Mouse (Mus musculus) thymus, postnatal 4 days (tissue): ENCODE results near the gene Ears2.

Experiments
- DNase-seq: peaks from one replicate; pipeline ENCODE4 v3.0.0; 2021

Ears2 gene

GRCm38 (mm10) chr7:122066945-122067516 lies at the start of gene Ears2, which contains the start of gene Ubfd1:
Ears2 (minus strand) TSS chr7:122067263.
Ubfd1 (plus strand) TSS chr7:122067175.
- peak; percentile 92 for DNase-seq

GRCm38 (mm10) chr7:122108206-122108605 lies 41.1 kb upstream of the Ears2 start:
- no peak for DNase-seq

GRCm38 (mm10) chr7:122101747-122102244 lies 34.7 kb upstream of the Ears2 start, which contains the start of gene Ndufab1:
Ndufab1 (minus strand) TSS chr7:122101886.
- DNase-seq, result peak; percentile 91

DNA sequence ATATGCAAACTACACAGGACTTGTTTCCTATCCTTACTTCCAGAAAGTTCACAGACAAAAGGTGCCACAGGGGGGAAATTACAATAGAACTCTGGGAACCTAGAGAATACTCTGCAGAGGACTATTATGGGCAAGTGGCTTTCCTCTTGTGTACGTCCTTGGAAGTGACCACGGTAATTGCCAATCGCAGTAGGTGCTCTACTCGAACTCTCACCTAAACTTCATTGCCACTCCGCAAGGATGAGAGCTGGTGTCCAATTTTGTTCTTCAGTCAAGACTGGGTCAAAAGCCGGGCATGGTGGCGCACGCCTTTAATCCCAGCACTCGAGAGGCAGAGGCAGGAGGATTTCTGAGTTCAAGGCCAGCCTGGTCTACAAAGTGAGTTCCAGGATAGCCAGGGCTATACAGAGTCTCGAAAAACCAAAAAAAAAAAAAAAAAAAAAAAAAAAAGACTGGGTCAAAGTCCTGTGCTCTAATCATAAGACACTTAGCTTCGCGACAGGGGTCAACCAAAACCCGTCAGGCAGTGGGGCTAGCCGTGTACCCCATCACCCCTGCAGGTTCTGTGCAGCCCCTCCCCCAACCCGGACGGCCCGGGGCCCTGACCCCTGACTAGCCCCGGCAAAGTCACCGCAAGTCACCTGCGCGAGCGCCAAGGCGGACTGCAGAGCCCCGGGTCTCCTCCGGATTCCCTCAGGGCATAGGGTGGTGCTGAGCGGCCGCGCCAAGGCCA lies 34.1 kb upstream of the Ears2 start:
- peak; percentile 13 for DNase-seq

GRCm38 (mm10) chr7:122099222-122099621 lies 32.2 kb upstream of the Ears2 start:
- peak; percentile 56 for DNase-seq

GRCm38 (mm10) chr7:122098009-122098408 lies 30.9 kb upstream of the Ears2 start:
- no peak for DNase-seq

DNA sequence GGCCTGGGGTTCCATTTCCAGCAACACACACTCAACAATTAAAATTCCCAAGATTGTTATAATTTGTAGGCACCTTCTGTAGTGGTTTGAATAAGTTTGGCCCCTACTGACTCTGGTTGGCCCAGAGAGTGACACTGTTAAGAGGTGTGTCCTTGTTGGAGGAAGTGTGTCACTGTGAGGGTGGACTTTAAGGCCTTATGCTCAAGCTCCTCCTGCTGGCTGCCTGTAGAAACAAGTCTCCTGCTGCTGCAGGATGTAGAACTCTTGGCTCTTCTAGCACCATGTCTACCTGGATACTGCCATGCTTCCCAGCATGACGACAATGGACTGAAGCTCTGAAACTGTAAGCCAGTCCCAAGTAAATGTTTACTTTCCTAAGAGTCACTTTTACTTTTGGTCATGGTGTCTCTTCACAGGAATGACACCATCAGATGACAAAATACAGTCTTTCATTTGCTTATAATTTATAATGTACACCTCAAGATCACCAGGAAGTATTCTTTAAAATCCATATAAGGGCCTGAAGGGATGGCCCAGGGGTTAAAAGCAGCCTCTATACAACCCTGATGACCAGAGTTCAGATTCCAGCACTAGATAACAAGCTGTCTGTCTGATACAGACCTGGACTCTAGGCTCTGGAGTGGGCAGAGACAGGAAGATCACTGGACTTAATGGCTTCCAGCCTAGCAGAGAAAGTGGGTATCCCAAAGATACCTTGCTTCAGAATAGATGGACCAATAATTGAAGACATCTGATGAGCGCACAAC lies 27.7 kb upstream of the Ears2 start:
- DNase-seq, result no peak

GRCm38 (mm10) chr7:122087195-122087982 lies 20.3 kb upstream of the Ears2 start:
- DNase-seq, result no peak

GRCm38 (mm10) chr7:122081071-122081470 lies 14.0 kb upstream of the Ears2 start:
- no peak for DNase-seq

GRCm38 (mm10) chr7:122079798-122080554 lies 12.9 kb upstream of the Ears2 start:
- no peak for DNase-seq

DNA sequence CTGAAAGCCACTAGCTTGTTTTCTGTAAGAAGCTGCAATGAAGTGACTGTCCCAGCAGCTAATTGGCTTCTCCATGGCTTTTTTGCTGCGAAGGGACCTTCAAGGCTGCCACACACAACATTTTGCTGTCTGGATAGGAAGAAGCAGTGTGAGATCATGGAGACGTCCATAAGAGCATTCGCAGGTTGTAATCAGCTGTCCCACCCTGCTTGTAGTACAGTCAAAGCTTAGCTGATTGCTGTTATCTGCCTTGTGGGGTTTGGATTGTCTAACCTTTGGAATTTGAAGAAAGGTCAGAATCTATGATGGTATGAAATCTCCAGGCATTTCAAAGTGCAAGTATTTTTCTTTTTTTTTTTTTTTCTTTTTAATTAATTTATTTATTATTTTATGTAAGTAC lies 7.3 kb upstream of the Ears2 start:
- no peak for DNase-seq

DNA sequence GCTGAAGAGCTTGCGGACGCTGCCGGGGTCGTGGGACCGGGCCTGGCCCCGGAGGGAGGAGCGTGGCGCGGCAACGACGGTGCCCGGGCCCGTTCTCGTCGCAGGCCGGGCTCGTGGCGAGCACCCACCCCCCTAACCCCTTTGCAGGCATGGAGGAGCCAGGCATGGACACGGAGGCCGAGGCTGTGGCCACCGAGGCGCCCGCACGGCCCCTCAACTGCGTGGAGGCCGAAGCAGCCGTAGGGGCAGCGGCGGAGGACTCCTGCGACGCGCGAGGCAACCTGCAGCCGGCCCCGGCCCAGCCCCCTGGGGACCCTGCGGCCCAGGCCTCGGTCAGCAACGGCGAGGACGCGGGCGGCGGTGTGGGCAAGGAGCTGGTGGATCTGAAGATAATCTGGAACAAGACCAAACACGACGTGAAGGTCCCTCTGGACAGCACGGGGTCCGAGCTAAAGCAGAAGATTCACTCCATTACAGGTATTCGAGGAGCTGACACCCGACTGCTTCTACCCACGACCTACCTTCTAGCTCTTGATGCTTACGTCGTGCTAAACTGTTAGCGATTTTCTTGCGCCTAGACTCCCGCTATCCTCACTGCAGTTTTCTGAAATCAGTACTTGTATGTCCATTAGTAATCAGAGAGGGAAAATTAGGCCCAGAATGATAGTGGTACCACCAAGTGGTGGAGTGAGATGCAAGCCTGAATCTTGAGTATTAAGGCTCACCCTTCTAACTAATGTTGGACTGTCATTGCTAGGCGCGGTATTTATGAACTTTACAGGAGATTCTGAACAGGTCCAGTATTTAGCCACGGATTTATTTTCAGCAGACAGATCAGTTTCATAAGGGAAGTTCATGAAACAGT lies 686 bp upstream of the Ears2 start:
- DNase-seq, result peak; percentile 57

DNA sequence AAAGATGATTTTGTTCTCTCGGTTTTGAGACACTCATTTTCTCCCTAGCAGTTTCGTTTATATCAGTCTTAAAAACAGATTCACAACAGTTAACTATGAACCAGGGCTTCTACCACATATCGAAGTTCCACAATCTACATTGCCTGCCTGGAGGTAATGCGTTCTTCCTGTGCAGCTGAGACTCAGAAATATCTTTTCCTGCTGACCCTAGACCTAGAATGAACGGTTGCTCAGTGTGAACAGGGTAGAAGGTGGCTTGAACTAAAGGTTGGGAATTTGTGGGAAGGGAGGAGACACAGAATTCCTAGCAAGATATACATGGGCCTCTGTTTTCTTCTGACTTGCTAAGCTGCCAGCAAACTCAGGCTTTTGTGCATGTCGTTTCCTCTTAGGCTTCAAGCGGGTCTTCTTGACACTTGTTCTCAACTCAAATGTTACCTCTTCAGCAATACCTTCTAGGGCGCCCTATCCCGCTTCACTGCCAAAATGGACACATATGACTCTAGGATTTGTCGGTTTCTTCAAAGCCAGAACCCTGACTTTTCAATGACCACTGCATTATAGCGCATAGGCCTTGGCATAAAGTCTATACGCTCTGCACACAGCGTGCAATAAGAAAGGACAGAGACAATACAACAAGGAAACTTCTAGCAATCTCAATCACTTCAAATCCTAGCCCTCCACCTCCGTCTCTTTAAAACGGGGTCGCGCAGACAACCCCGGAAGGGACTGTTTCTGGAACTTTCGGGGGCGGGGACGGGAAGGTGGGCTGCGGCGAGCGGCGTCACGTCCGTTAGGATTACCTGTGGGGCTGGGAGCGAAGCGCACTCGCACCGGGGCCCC lies 740 bp downstream of the Ears2 start:
- DNase-seq, result no peak

- DNase-seq, result no peak
Measured at GRCm38 (mm10) chr7:122065656-122066055, 1.4 kb downstream of the Ears2 start.

DNA sequence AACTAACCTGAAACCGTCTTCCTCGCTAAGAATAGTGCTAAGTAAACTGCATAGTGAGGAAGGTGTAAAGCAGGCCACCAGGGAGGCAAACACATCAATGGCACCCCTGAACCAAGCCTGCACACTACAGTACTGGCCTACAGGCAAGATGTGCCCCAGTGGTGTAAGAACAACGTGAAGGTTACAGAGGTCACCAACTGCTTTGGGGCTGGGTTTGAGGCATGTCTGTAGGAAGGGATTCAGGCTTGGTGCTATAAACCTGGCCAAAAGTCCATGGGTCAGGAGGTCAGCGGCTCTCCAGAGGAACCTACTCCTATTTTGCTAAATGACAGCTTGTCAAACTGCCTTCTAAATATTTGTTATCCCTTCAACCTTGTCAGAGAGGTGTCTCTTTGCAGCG lies 10.4 kb downstream of the Ears2 start:
- no peak for DNase-seq

DNA sequence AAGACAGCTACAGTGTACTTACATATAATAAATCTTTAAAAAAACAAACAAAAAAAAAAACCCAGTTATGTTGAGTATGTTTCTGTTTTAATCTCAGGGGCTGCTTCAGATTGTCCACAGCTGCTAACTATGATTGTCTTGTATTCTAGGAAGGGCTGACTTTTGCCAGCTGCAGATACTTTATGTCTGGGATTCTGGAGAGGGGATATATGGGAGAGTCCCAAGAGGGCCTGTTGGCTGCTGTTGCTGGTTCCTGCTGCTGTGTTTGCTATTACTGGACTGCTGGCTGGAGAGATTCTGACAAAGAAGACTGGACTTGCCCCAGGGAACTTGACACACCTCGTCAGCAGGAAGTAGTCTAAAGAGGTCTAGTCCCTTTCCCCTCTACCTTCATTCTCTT lies 16.2 kb downstream of the Ears2 start:
- DNase-seq, result no peak

DNA sequence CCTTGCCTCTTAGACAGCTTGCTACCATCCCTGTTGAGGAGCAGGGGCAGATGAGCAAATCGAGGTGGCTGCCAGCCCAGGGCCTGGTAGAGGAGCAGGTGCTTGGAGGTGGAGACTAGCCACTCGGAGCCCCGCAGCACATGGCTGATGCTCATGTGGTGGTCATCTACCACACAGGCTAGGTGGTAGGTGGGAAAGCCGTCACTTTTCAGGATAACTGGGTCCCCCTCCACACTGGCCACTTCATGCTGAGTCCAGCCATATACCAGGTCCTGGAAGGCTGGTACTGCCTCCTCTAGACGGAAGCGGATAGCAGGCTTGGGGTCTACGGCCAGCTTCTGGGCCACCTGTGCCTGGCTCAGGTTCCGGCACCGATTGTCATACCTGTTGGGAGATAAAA lies 18.9 kb downstream of the Ears2 start:
- no peak for DNase-seq

DNA sequence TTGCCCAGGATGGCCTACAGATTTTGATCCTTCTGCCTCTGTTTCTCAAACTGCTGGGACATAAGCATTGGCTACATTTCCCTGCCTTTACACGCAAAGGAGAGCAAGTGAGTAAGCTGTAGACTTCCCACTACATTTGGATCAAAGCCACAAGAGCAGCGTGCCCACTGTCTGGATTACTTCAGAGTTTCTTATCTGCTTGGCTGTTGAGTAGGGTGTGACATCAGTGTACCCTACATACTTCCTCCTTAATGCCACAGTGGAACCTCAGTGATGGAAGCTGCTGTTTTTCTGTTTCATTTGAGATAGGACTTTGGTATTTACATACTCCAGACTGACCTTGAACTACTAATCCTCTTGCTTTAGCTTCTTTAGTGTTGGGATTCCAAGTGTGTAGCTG lies 20.2 kb downstream of the Ears2 start:
- no peak for DNase-seq

DNA sequence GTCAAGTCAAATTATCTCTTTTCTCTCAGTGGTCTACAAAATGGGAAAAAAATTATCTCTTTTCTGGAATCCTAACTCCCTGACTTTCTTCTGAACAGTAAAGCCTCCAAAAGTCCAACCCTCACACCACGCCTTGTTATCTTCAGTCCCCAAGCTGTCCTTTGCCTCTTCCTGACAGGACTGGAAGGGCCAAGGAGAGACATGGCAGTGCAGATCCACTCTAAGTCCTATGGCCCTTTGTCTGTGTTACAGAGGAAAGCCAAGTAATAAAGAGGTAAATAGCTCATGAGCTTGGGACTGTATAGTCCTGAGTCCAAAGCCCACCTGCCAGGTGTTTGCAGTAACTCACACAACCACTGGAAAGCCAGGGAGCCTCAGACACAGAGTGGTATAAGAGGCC lies 21.4 kb downstream of the Ears2 start:
- no peak for DNase-seq

- no peak for DNase-seq
Measured at GRCm38 (mm10) chr7:122045181-122045634, 21.9 kb downstream of the Ears2 start.
